Mouse (Mus musculus) brain, embryonic 14.5 days (tissue): Measurements from ENCODE around the gene Dsp.

Experiments
- CTCF ChIP-seq: fragments of 200-500 bp; IDR thresholded peaks from 2 replicates; pipeline ENCODE4 v1.5.1; 2012; ENCODE audit warnings: inconsistent platforms, mild to moderate bottlenecking, moderate library complexity, borderline replicate concordance; ENCODE audit not compliant: insufficient read depth, insufficient read length; ENCODE audit errors: extremely low read depth
- POLR2A ChIP-seq: fragments of 200-500 bp; IDR thresholded peaks from 2 replicates; pipeline ENCODE4 v1.6.1; 2012; ENCODE audit warnings: mild to moderate bottlenecking, inconsistent platforms, borderline replicate concordance; ENCODE audit not compliant: poor library complexity, insufficient read depth, insufficient read length, severe bottlenecking; ENCODE audit errors: extremely low read depth

- TF ChIP-seq POLR2A (no peak), CTCF (no peak)
Observed at GRCm38 (mm10) chr13:38152429-38153035, 1.4 kb downstream of the Dsp start.
